Mouse (Mus musculus): ENCODE data around the gene C2cd5. TPM values are rescaled to one million over a fixed set of nuclear protein-coding genes. Genes with fewer than 3 reads are reported as not detected.
"Not testable (repeated sequence)": the region's sequence is repeated elsewhere in the genome, so short reads cannot be mapped to it uniquely, and the experiment has no call there.

C2cd5 gene
- polyA plus RNA-seq, 1 experiment from 2014 or later, result 35.9 TPM

DNA sequence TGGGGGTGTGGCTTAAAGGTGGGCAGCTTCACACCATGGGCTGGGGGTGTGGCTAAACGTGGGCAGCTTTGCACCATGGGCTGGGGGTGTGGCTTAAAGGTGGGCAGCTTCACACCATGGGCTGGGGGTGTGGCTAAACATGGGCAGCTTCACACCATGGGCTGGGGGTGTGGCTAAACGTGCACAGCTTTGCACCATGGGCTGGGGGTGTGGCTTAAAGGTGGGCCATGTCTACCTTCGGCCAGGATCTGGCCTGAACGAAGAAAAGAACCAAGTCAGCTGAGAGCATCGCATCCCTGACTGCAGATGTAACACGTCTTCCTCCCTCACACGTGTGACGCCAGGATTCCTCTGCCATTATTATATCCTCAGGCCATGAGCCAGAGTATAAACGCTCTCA, 94.7 kb downstream of the C2cd5 start:
- 89% methylated on average over 9 of the region's 9 CpGs for WGBS
- H3K27ac ChIP-seq; H3K4me3 ChIP-seq; H3K36me3 ChIP-seq; H3K9me3 ChIP-seq; H3K4me1 ChIP-seq; H3K4me2 ChIP-seq (replicated peaks); H3K27me3 ChIP-seq; H3K9ac ChIP-seq; ATAC-seq (ENCODE audit: insufficient number of reproducible peaks, insufficient read depth, low FRiP score, low TSS enrichment): not testable (repeated sequence)

GRCm38 (mm10) chr6:143004801-143005200, 95.1 kb downstream of the C2cd5 start:
- Histone ChIP-seq H3K9me3 (no peaks in the 10 kb centered on the region), H3K4me2 (replicated peaks) (no peak overlapping the region), H3K27me3 (no peaks in the 10 kb centered on the region), H3K36me3 (no peaks in the 10 kb centered on the region), H3K4me1 (no peaks in the 10 kb centered on the region), H3K27ac (no peak overlapping the region), H3K9ac (no peak overlapping the region), H3K4me3 (no peak overlapping the region)
- ATAC-seq (ENCODE audit: insufficient number of reproducible peaks, insufficient read depth, low FRiP score, low TSS enrichment), result no peak
- WGBS, result 83% methylated on average over 9 of the region's 9 CpGs

DNA sequence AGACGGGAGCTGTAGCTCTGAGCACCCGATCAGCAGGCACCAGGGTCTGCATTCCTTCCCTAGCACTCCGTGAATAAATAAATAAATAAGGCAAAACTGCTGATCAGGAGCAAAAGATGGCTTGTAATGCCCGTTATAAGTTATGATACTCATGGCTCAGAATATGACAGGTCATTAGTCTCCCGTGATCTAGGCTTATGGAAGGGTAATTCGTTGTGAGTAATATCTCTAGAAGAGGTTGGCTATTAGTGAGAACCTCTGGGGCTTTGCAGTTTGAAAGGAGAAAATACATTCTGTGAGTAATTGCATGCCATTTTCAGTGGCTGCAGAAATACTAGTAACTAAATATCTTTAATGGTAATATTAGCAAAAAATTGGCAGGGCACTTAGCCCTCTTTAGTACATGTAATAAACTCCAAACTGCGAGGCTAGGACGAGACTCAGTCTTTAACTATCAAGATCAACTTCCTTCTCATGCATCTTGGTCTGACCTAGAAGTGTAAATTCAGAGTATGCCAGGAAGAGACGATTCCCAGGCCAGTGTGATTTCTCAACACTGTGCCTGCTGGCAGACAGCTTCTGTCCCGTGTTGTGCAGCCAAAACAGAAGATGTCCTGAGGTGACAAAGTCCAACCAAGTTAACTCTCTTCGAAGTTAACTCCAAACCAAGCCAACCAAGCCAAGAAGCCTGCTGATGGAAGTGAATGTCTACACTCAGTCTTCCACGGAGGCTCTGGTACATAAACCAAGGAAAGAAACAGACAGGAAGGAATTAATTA, 101.5 kb downstream of the C2cd5 start:
- 68% methylated on average over 12 of the region's 12 CpGs for WGBS
- H3K4me1 ChIP-seq, result peaks cover 10% of the 10 kb centered on the region
- H3K4me3 ChIP-seq, result no peak overlapping the region
- no peaks in the 10 kb centered on the region for H3K9me3 ChIP-seq
- no peak for ATAC-seq (ENCODE audit: insufficient number of reproducible peaks, insufficient read depth, low FRiP score, low TSS enrichment)
- H3K27me3 ChIP-seq, result no peaks in the 10 kb centered on the region; the same call in 1 of the 2 replicates
- no peaks in the 10 kb centered on the region for H3K36me3 ChIP-seq
- H3K9ac ChIP-seq, result no peak overlapping the region
- H3K4me2 ChIP-seq (replicated peaks), result no peak overlapping the region
- H3K27ac ChIP-seq, result no peak overlapping the region

DNA sequence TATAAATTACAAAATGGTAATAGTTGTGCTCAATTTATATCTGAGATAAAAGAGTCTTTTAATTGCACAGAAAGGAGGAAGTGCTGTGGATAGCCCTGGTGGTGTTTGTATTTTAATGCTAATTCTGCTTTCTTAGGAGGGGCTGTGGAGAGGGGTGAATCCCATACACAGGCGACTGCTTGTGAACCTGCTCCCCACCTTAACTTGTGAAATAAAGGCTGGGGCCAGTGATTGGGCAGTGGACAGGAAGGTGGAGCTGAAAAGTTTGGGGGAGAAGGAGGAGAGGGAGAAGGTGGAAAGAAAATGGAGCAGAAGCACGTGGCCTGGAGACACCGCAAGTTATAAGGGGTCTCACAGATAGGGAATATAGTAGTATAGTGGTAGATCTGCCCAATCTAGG, 103.1 kb downstream of the C2cd5 start:
- no peak overlapping the region for H3K4me3 ChIP-seq
- no peak overlapping the region for H3K27ac ChIP-seq
- peaks cover 3% of the 10 kb centered on the region; the same call in 1 of the 2 replicates for H3K27me3 ChIP-seq
- H3K9me3 ChIP-seq, result no peaks in the 10 kb centered on the region
- no peaks in the 10 kb centered on the region for H3K36me3 ChIP-seq
- no peak overlapping the region for H3K4me2 ChIP-seq (replicated peaks)
- WGBS, result 77% methylated on average over 3 of the region's 3 CpGs
- peaks cover 17% of the 10 kb centered on the region for H3K4me1 ChIP-seq
- no peak overlapping the region for H3K9ac ChIP-seq
- ATAC-seq (ENCODE audit: insufficient number of reproducible peaks, insufficient read depth, low FRiP score, low TSS enrichment), result no peak

DNA sequence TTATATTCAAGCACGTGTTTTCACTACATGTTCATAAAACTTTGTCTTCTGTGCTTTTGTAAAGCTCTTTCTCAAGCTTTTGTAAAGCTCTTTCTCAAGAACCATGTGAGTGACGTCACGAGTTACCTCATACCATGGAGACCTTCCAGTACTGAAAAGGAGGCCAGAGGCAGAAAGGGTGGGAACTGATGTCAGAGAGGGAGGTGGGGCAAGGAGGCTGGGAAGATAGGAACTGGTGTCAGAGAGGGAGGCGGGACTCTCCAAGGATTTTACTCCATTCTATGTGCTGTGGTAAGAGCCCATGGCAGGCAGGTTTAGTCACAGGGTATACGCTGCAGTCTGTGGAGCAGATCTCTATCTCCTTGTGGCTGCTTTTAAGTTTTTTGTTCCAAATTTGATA, 104.4 kb downstream of the C2cd5 start:
- no peak for ATAC-seq (ENCODE audit: insufficient number of reproducible peaks, insufficient read depth, low FRiP score, low TSS enrichment)

GRCm38 (mm10) chr6:142994821-142995220, 105.1 kb downstream of the C2cd5 start:
- ATAC-seq (ENCODE audit: insufficient number of reproducible peaks, insufficient read depth, low FRiP score, low TSS enrichment), result no peak
- H3K4me1 ChIP-seq, result peaks cover 24% of the 10 kb centered on the region
- H3K36me3 ChIP-seq, result no peaks in the 10 kb centered on the region
- H3K4me2 ChIP-seq (replicated peaks), result no peak overlapping the region
- no peak overlapping the region for H3K9ac ChIP-seq
- no peak overlapping the region for H3K27ac ChIP-seq
- H3K9me3 ChIP-seq, result no peaks in the 10 kb centered on the region
- 58% methylated on average over 7 of the region's 7 CpGs for WGBS
- no peak overlapping the region for H3K4me3 ChIP-seq
- H3K27me3 ChIP-seq, result peaks cover 3% of the 10 kb centered on the region; the same call in 1 of the 2 replicates

More for the DNA sequence above, 104.4 kb downstream of the C2cd5 start:
- no peak overlapping the region for H3K27ac ChIP-seq
- no peak overlapping the region for H3K9ac ChIP-seq
- WGBS, result 67% methylated on average over 5 of the region's 5 CpGs
- no peak overlapping the region for H3K4me3 ChIP-seq
- H3K4me1 ChIP-seq, result peaks cover 24% of the 10 kb centered on the region
- H3K9me3 ChIP-seq, result no peaks in the 10 kb centered on the region
- H3K4me2 ChIP-seq (replicated peaks), result no peak overlapping the region
- peaks cover 3% of the 10 kb centered on the region; the same call in 1 of the 2 replicates for H3K27me3 ChIP-seq
- no peaks in the 10 kb centered on the region for H3K36me3 ChIP-seq

DNA sequence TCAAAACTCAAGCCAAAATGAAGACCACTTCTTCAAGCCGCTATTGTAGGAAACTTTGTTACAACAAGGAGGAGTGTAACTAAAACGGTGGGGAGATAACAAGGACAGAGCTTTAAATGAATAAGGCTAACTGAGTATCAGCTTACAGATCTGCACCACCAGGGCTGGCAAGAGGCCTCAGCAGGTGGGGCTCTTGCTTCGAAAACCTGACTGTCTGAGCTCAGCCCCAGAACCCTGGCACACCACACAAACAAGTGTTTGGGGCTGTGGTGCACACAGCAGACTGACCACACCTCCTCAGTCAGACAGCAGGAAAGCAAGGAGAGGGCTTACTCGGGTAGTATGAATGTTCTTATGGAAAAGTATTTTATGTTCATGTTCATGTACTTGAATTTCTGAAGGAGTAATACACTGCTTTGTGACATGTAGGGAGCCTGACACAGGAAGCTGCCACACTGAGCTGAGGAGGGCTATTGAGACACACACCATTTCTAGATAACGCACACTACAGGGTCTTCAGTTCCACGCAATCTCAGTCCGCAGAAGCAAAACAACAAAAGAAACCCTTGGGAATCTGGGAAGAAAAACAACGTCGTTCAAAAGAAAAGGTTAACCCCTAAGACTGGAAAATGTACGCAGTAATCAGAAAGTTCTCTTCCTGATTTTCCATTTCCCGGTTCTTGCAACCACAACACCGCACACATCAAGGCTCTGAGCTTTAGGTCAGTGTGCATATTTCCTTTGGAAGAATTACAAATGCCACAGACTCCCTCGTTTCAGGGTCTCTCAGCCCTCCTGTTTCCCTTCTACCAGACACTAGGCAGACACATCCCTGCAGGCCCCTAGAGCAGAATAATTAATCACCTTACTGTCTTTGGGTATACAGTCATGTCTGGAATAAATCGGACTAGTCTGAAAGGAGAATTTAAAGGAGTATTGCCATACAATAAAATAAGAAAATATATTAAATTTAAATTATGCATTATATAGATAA, 105.9 kb downstream of the C2cd5 start:
- H3K4me2 ChIP-seq (replicated peaks), result no peak overlapping the region
- H3K9ac ChIP-seq, result no peak overlapping the region
- 31% methylated on average over 14 of the region's 14 CpGs for WGBS
- peaks cover 3% of the 10 kb centered on the region; the same call in 1 of the 2 replicates for H3K27me3 ChIP-seq
- H3K36me3 ChIP-seq, result no peaks in the 10 kb centered on the region
- H3K9me3 ChIP-seq, result no peaks in the 10 kb centered on the region
- 0 out of 2 replicates have a peak overlapping the region, but pooled peaks have one; percentile 23 for H3K27ac ChIP-seq
- H3K4me1 ChIP-seq, result peaks cover 24% of the 10 kb centered on the region
- no peak for ATAC-seq (ENCODE audit: insufficient number of reproducible peaks, insufficient read depth, low FRiP score, low TSS enrichment)
- H3K4me3 ChIP-seq, result no peak overlapping the region

DNA sequence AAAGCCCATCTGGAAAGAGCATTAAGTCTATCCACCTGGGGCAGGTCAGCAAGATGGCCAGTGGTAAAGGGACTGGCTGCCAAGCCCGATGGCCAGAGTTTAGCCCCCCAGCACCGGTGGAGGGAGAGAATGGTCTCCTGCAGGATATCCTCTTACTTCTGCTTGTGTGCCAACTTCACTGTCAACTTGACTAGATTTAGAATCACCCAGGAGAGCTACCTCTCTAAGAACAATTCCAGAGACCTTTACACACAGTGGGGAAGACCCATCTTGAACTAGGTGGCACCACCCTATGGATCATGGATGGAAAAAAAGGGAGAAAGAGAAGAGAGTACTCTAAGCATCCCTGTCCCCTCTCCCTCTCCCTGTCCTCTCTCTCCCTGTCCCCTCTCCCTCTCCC, 107.0 kb downstream of the C2cd5 start:
- Histone ChIP-seq H3K27ac (no peak overlapping the region), H3K9ac (no peak overlapping the region), H3K4me3 (no peak overlapping the region), H3K4me1 (peaks cover 24% of the 10 kb centered on the region), H3K9me3 (no peaks in the 10 kb centered on the region), H3K36me3 (no peaks in the 10 kb centered on the region), H3K27me3 (peaks cover 3% of the 10 kb centered on the region; the same call in 1 of the 2 replicates), H3K4me2 (replicated peaks) (no peak overlapping the region)
- WGBS, result 84% methylated on average over 2 of the region's 2 CpGs
- ATAC-seq (ENCODE audit: insufficient number of reproducible peaks, insufficient read depth, low FRiP score, low TSS enrichment), result no peak

- Histone ChIP-seq H3K4me1 (peaks cover 24% of the 10 kb centered on the region), H3K27me3 (peaks cover 3% of the 10 kb centered on the region; the same call in 1 of the 2 replicates), H3K27ac (no peak overlapping the region), H3K36me3 (no peaks in the 10 kb centered on the region), H3K9ac (no peak overlapping the region), H3K4me3 (no peak overlapping the region), H3K4me2 (replicated peaks) (no peak overlapping the region), H3K9me3 (no peaks in the 10 kb centered on the region)
- no peak for ATAC-seq (ENCODE audit: insufficient number of reproducible peaks, insufficient read depth, low FRiP score, low TSS enrichment)
- 36% methylated on average over 7 of the region's 7 CpGs for WGBS
Measured at GRCm38 (mm10) chr6:142992099-142992498, 107.8 kb downstream of the C2cd5 start.

GRCm38 (mm10) chr6:142991391-142992059, 108.4 kb downstream of the C2cd5 start:
- WGBS, result 36% methylated on average over 7 of the region's 7 CpGs
- no peak; the same call in 1 of the 2 replicates for ATAC-seq (ENCODE audit: insufficient number of reproducible peaks, insufficient read depth, low FRiP score, low TSS enrichment)
- H3K9me3 ChIP-seq, result no peaks in the 10 kb centered on the region
- no peak overlapping the region for H3K9ac ChIP-seq
- no peak overlapping the region for H3K27ac ChIP-seq
- H3K4me1 ChIP-seq, result peaks cover 24% of the 10 kb centered on the region
- H3K4me2 ChIP-seq (replicated peaks), result no peak overlapping the region
- no peaks in the 10 kb centered on the region for H3K36me3 ChIP-seq
- no peak overlapping the region for H3K4me3 ChIP-seq
- peaks cover 3% of the 10 kb centered on the region; the same call in 1 of the 2 replicates for H3K27me3 ChIP-seq

- H3K27me3 ChIP-seq, result peaks cover 3% of the 10 kb centered on the region; the same call in 1 of the 2 replicates
- no peak overlapping the region for H3K9ac ChIP-seq
- no peak overlapping the region for H3K27ac ChIP-seq
- peaks cover 24% of the 10 kb centered on the region for H3K4me1 ChIP-seq
- H3K36me3 ChIP-seq, result no peaks in the 10 kb centered on the region
- WGBS, result 81% methylated on average over 9 of the region's 9 CpGs
- no peaks in the 10 kb centered on the region for H3K9me3 ChIP-seq
- H3K4me2 ChIP-seq (replicated peaks), result no peak overlapping the region
- no peak overlapping the region for H3K4me3 ChIP-seq
- no peak for ATAC-seq (ENCODE audit: insufficient number of reproducible peaks, insufficient read depth, low FRiP score, low TSS enrichment)
Measured at GRCm38 (mm10) chr6:142990516-142990915, 109.4 kb downstream of the C2cd5 start.
